12 mouse cellular contexts compared by ENCODE assay signal in genomic region chr3:86852867-86853266, GRCm38 (mm10).
DNase-seq lines count a peak whose midpoint lies in the region; ATAC-seq and TF ChIP-seq lines count a peak whose summit lies in the region.
"Had no signal": no experiment of that assay in that cellular context is flagged by ENCODE, and none has a peak within 500 bp of the region (broad histone marks: within the 10 kb centered on the region; RNA-seq: fewer than 3 reads in every experiment).

No protein-coding gene starts in this region.

- WGBS in embryonic facial prominence, embryonic 10.5 days, result 45% methylated on average over 3 of the region's 3 CpGs
- WGBS in hindbrain, embryonic 13.5 days, result 11% methylated on average over 3 of the region's 3 CpGs
- 21% methylated on average over 3 of the region's 3 CpGs for WGBS in midbrain, postnatal 0 days
- WGBS in intestine, embryonic 16.5 days, result 60% methylated on average over 3 of the region's 3 CpGs
- 57% methylated on average over 3 of the region's 3 CpGs for WGBS in liver, embryonic 11.5 days

- H3K36me3 ChIP-seq in embryonic facial prominence, embryonic 10.5 days (replicated peaks), result no peaks in the 10 kb centered on the region
- H3K36me3 ChIP-seq in hindbrain, embryonic 13.5 days, result no peaks in the 10 kb centered on the region
- H3K36me3 ChIP-seq in midbrain, postnatal 0 days (ENCODE audit: insufficient read depth, low read length), result no peaks in the 10 kb centered on the region
- no peaks in the 10 kb centered on the region for H3K36me3 ChIP-seq in intestine, embryonic 16.5 days (ENCODE audit: control insufficient read depth, insufficient read depth, low read length)
- no peaks in the 10 kb centered on the region for H3K36me3 ChIP-seq in liver, embryonic 11.5 days (ENCODE audit: control insufficient read depth, insufficient read depth, low read length)

- H3K9ac ChIP-seq in hindbrain, embryonic 13.5 days, result 0 out of 2 replicates have a peak overlapping the region, but pooled peaks have one; percentile 6
- H3K9ac ChIP-seq in midbrain, postnatal 0 days (replicated peaks; ENCODE audit: low read length, poor library complexity, severe bottlenecking), result no peak overlapping the region
- H3K9ac ChIP-seq in intestine, embryonic 16.5 days (ENCODE audit: low read depth, low read length), result no peak overlapping the region
- no peak overlapping the region for H3K9ac ChIP-seq in liver, embryonic 11.5 days (ENCODE audit: low read depth, low read length)
- H3K9ac ChIP-seq: lung, embryonic 14.5 days had no signal

- peak; percentile 60 for ATAC-seq in hindbrain, embryonic 13.5 days (ENCODE audit: low FRiP score)
- no peak for ATAC-seq in midbrain, postnatal 0 days (ENCODE audit: low FRiP score)
- no peak for ATAC-seq in intestine, embryonic 16.5 days
- no peak for ATAC-seq in liver, embryonic 11.5 days (replicated peaks; ENCODE audit: low FRiP score)

- H3K9me3 ChIP-seq in embryonic facial prominence, embryonic 10.5 days, result no peaks in the 10 kb centered on the region
- H3K9me3 ChIP-seq in hindbrain, embryonic 13.5 days, result no peaks in the 10 kb centered on the region
- H3K9me3 ChIP-seq in midbrain, postnatal 0 days (ENCODE audit: low read length), result no peaks in the 10 kb centered on the region
- no peaks in the 10 kb centered on the region for H3K9me3 ChIP-seq in intestine, embryonic 16.5 days (ENCODE audit: control insufficient read depth, low read length)
- no peaks in the 10 kb centered on the region for H3K9me3 ChIP-seq in liver, embryonic 11.5 days (ENCODE audit: control insufficient read depth, low read length)

- no peak for TF ChIP-seq CTCF in midbrain, postnatal 0 days (IDR thresholded peaks at IDR 0.05)

- H3K27me3 ChIP-seq in embryonic facial prominence, embryonic 10.5 days (replicated peaks; ENCODE audit: low read depth, poor library complexity, severe bottlenecking), result no peaks in the 10 kb centered on the region
- no peaks in the 10 kb centered on the region for H3K27me3 ChIP-seq in hindbrain, embryonic 13.5 days
- H3K27me3 ChIP-seq in midbrain, postnatal 0 days (ENCODE audit: insufficient read depth, low read length), result no peaks in the 10 kb centered on the region
- no peaks in the 10 kb centered on the region for H3K27me3 ChIP-seq in intestine, embryonic 16.5 days (replicated peaks; ENCODE audit: control insufficient read depth, insufficient read depth, low read length)
- H3K27me3 ChIP-seq in liver, embryonic 11.5 days (replicated peaks; ENCODE audit: control insufficient read depth, insufficient read depth, low read length), result no peaks in the 10 kb centered on the region

- peak overlapping the region; percentile 67; the same call in 1 of the 2 replicates for H3K27ac ChIP-seq in embryonic facial prominence, embryonic 10.5 days (replicated peaks)
- peak overlapping the region; percentile 68 for H3K27ac ChIP-seq in hindbrain, embryonic 13.5 days
- no peak overlapping the region for H3K27ac ChIP-seq in midbrain, postnatal 0 days (ENCODE audit: low read depth, low read length)
- no peak overlapping the region for H3K27ac ChIP-seq in intestine, embryonic 16.5 days (ENCODE audit: low read length)
- no peak overlapping the region for H3K27ac ChIP-seq in liver, embryonic 11.5 days (ENCODE audit: low read depth, low read length)

- peaks cover 61% of the 10 kb centered on the region for H3K4me1 ChIP-seq in embryonic facial prominence, embryonic 10.5 days
- H3K4me1 ChIP-seq in hindbrain, embryonic 13.5 days (replicated peaks), result peaks cover 60% of the 10 kb centered on the region
- 0 out of 2 replicates have a peak, but pooled peaks cover 8% of the 10 kb centered on the region for H3K4me1 ChIP-seq in midbrain, postnatal 0 days (ENCODE audit: insufficient read depth, low read length)
- 0 out of 2 replicates have a peak, but pooled peaks cover 6% of the 10 kb centered on the region for H3K4me1 ChIP-seq in intestine, embryonic 16.5 days (ENCODE audit: control insufficient read depth, insufficient read depth, low read length)
- H3K4me1 ChIP-seq in liver, embryonic 11.5 days (replicated peaks; ENCODE audit: control insufficient read depth, insufficient read depth, low read length), result no peaks in the 10 kb centered on the region

- DNase-seq in heart, adult 11 months, result peak; percentile 56
- no peak for DNase-seq in heart, adult 9 months (ENCODE audit: low spot score in 2 of 2)
- peak; percentile 38 for DNase-seq in embryonic facial prominence, embryonic 10.5 days (ENCODE audit: low spot score)
- peak; percentile 62 for DNase-seq in midbrain, postnatal 0 days (ENCODE audit: low spot score)
- no peak for DNase-seq in liver, embryonic 11.5 days (ENCODE audit: low spot score)
- DNase-seq in thymus, postnatal 10 days (ENCODE audit: low spot score in 2 of 2), result no peak
- DNase-seq: adrenal gland, adult 8-10 months; cerebellum, adult 11 months; lung, embryonic 14.5 days; right cerebral cortex, adult 18-20 months had no signal

- no peak overlapping the region for H3K4me2 ChIP-seq in hindbrain, embryonic 13.5 days
- H3K4me2 ChIP-seq in midbrain, postnatal 0 days (ENCODE audit: low read depth, low read length, poor library complexity, severe bottlenecking), result no peak overlapping the region
- no peak overlapping the region for H3K4me2 ChIP-seq in intestine, embryonic 16.5 days (ENCODE audit: low read depth, low read length)
- no peak overlapping the region for H3K4me2 ChIP-seq in liver, embryonic 11.5 days
- H3K4me2 ChIP-seq: lung, embryonic 14.5 days had no signal

- no peak overlapping the region for H3K4me3 ChIP-seq in embryonic facial prominence, embryonic 10.5 days
- no peak overlapping the region for H3K4me3 ChIP-seq in hindbrain, embryonic 13.5 days
- H3K4me3 ChIP-seq in midbrain, postnatal 0 days (ENCODE audit: low read depth, low read length), result no peak overlapping the region
- H3K4me3 ChIP-seq in intestine, embryonic 16.5 days (ENCODE audit: low read length), result no peak overlapping the region
- no peak overlapping the region for H3K4me3 ChIP-seq in liver, embryonic 11.5 days (ENCODE audit: low read depth, low read length)

Comparison
In these comparisons a context has a peak if more than half of its experiments do, and no peak if none do; other contexts are left out.
1. DNase-seq: peak in heart, adult 11 months (single experiment), embryonic facial prominence, embryonic 10.5 days (single experiment) and midbrain, postnatal 0 days (single experiment); none in heart, adult 9 months (0 of 2), liver, embryonic 11.5 days (single experiment) and thymus, postnatal 10 days (0 of 2).
2. H3K27ac ChIP-seq: peak in embryonic facial prominence, embryonic 10.5 days (single experiment) and hindbrain, embryonic 13.5 days (single experiment); none in midbrain, postnatal 0 days (single experiment), intestine, embryonic 16.5 days (single experiment) and liver, embryonic 11.5 days (single experiment).